Mouse (Mus musculus) A20 (cell line): Measurements from ENCODE around the gene Crygc.
"Not testable (repeated sequence)": the region's sequence is repeated elsewhere in the genome, so short reads cannot be mapped to it uniquely, and the experiment has no call there.

Experiments used
- DNase-seq: peaks from one replicate; pipeline ENCODE4 v3.0.0-alpha.2; 2011; ENCODE audit warnings: low read depth, low spot score

Crygc gene

DNA sequence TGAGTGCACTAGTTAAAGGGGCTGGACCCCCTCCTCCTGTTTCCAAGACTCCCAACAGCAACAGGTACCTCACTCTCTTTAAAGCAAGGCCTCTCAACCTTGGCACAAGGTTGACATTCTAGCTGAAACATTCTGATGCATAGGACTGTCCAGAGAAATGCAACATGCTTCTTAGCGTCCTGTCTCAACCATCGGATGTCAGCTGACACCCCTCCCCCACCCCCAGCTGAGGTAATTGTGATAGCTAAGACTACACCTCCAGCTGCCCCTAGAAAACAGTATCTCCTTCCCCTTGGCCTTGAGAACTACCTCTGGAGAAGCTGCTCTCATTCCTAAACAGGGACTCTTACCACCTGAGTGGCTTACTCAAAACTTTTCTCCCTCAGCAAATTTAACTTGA is 21.3 kb downstream of the Crygc start:
- no peak for DNase-seq

GRCm38 (mm10) chr1:65051696-65052095 is 21.8 kb downstream of the Crygc start:
- no peak for DNase-seq

- DNase-seq, result not testable (repeated sequence)
These were observed 22.5 kb downstream of the Crygc start, which contains the start of gene Cryge for GRCm38 (mm10) chr1:65050952-65051351. Cryge (minus strand) TSS chr1:65051149.

GRCm38 (mm10) chr1:65048781-65049180 is 24.7 kb downstream of the Crygc start:
- peak; percentile 11 for DNase-seq

DNA sequence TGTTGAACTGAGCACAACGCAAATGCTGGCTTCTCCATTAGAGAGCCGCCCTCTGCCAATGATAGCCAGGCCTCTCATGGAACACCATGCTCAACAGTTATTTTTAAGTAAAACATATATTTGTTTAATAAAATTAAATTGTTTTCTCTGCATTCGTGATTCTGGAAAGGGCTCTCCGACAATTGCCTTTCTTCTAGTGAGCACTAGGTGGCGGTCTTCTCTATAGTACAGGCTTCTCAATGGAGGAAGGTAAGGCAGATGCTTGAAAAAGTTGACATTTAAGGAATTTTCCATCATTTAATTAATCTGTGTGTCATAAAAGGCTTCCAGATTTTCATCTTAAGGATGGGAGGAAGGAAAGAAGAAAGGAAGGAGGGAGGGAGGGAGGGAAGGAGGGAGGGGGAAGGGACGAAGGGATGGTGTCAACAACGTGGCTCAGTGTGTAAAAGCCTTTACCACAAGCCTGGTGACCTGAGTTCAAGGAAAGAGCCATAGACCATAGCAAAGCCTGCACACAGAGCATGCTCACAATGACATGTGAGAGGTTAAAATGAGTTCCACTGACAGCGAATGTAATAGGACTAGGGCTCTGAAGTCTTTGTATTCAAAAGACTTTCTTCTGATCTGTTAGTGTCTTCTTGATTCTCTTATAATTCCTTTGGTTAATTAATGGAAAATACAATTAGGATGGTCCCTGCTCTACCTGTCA is 26.9 kb downstream of the Crygc start:
- peak; percentile 43 for DNase-seq

DNA sequence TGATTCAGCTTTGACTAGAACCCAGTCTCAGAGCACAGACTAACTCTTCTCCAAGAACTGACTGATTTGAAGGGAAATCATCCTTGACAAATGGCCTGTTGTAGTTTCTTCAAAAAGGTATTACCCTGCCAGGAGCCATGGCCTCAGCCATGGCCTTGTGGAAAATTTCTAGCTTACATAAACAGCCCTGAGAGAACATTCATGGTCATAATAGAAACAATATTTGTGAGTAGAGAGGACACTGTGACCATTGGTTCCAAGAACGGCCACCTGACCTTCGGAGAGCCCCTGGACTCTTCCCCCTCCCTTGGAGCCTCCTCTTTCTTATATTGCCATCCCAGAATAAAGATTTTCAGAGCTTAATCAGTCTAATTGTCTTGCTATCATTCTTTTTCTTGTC is 30.1 kb downstream of the Crygc start:
- DNase-seq, result no peak

- DNase-seq, result no peak
These were observed 31.7 kb downstream of the Crygc start for GRCm38 (mm10) chr1:65041837-65042236.

GRCm38 (mm10) chr1:65040806-65041205 is 32.7 kb downstream of the Crygc start:
- DNase-seq, result no peak

GRCm38 (mm10) chr1:65039679-65040078 is 33.8 kb downstream of the Crygc start:
- no peak for DNase-seq

- no peak for DNase-seq
These were observed 35.9 kb downstream of the Crygc start for GRCm38 (mm10) chr1:65037542-65037941.

DNA sequence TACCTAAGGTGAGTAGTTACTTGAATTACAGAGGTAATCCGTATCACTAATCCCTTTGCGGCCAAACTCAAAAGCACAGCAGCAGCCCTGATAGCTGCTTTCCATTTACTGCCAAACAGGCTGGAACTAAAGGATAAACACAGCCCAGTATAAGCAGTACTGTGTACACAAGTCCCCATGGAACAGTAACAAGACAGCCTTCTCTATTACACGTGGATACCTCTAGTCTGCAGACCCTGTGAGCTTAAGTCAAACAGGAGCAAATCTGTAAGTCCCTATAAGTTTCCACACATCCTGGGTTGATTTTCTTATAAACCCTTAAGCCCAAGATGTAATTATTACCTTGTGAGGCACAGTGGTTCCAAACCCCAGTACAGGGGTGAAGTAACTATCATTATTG is 38.0 kb downstream of the Crygc start:
- DNase-seq, result no peak

- no peak for DNase-seq
These were observed 40.8 kb downstream of the Crygc start, which contains the start of gene Akr1cl for GRCm38 (mm10) chr1:65032641-65033040. Akr1cl (minus strand) TSS chr1:65032759.

DNA sequence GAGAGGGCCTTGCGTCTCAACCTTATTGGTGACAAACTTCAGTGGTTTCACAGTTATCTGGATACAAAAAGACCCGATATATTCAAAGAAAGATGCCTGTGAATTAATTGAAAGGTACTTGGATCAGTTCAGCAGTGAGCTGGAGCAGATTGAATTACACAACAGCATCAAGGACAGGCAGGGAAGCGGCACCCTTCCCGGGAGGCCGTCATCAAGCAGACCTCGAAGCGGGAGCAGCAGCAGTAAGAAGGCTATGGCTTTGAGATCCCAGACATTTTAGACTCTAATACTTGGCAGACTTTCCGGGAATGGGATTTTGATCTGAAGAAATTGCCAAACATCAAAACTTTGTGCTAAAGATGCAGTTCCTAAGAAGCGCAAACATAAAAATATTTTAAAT is 45.3 kb downstream of the Crygc start:
- DNase-seq, result no peak
